Mouse (Mus musculus) testis, adult 2 months (tissue): Measurements from ENCODE around the gene Polr2f. TPM values are rescaled to one million over a fixed set of nuclear protein-coding genes. Genes with fewer than 3 reads are reported as not detected.

Experiments
- H3K27ac ChIP-seq: fragments of 200-500 bp; 2 replicates; pipeline ENCODE4 v1.5.1; 2012; ENCODE audit warnings: low read depth, low read length; ENCODE audit not compliant: control insufficient read depth, insufficient read depth
- H3K27me3 ChIP-seq: fragments of 200-500 bp; 2 replicates; pipeline ENCODE4 v1.6.1; 2012; ENCODE audit warnings: mild to moderate bottlenecking, low read length, moderate library complexity; ENCODE audit not compliant: control insufficient read depth, insufficient read depth
- H3K36me3 ChIP-seq: fragments of 200-500 bp; 2 replicates; pipeline ENCODE4 v1.6.1; 2012; ENCODE audit warnings: mild to moderate bottlenecking, low read length; ENCODE audit not compliant: control insufficient read depth, insufficient read depth
- H3K4me1 ChIP-seq: fragments of 200-500 bp; 2 replicates; pipeline ENCODE4 v1.6.1; 2012; ENCODE audit warnings: low read length; ENCODE audit not compliant: control insufficient read depth, insufficient read depth
- H3K4me3 ChIP-seq: fragments of 200-500 bp; 2 replicates; pipeline ENCODE4 v1.5.1; 2012; ENCODE audit warnings: low read depth, mild to moderate bottlenecking, low read length, moderate library complexity, mixed read lengths; ENCODE audit not compliant: control insufficient read depth
- CTCF ChIP-seq: fragments of 200-500 bp; IDR thresholded peaks from 2 replicates; pipeline ENCODE4 v1.5.1; 2012; ENCODE audit warnings: low read depth, mild to moderate bottlenecking, inconsistent platforms, low read length, moderate library complexity; ENCODE audit not compliant: control insufficient read depth, insufficient read depth, insufficient replicate concordance
- POLR2A ChIP-seq: fragments of 200-500 bp; IDR thresholded peaks from 2 replicates; pipeline ENCODE4 v1.6.1; 2012; ENCODE audit warnings: low read depth, mild to moderate bottlenecking, inconsistent platforms, low read length, moderate library complexity; ENCODE audit not compliant: control insufficient read depth
- polyA plus RNA-seq: library from polyadenylated mRNA; depleted of rRNA; stranded (reverse); fragments of >200 nt; gene quantifications from 2 replicates; pipeline ENCODE4 v1.2.3, GENCODE M21; 2012

Polr2f gene
- polyA plus RNA-seq, 1 experiment: 41.1 TPM

DNA sequence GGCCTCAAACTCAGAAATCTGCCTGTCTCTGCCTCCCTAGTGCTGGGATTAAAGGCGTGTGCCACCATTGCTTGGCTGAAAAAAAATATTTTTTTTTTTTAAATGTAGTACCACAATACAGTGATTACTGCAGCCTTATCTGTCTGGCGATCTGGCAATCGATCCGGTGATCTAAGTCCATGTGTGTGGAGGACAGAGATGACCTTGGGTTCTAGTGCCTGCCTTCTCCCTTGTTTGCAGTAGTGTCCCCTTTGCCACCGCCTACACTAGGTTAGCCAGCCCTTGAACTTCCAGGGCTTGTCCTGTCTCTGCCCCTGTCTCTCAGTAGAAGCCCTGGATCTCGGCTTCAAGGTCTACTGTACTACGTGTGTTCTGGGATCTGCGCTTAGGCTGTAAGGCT lies 47.0 kb downstream of the Polr2f start:
- H3K4me1 ChIP-seq: no peaks in the 10 kb centered on the region
- TF ChIP-seq POLR2A (no peak), CTCF (no peak)
- H3K27me3 ChIP-seq: no peaks in the 10 kb centered on the region
- no peaks in the 10 kb centered on the region for H3K36me3 ChIP-seq
- no peak overlapping the region for H3K27ac ChIP-seq
- no peak overlapping the region for H3K4me3 ChIP-seq

DNA sequence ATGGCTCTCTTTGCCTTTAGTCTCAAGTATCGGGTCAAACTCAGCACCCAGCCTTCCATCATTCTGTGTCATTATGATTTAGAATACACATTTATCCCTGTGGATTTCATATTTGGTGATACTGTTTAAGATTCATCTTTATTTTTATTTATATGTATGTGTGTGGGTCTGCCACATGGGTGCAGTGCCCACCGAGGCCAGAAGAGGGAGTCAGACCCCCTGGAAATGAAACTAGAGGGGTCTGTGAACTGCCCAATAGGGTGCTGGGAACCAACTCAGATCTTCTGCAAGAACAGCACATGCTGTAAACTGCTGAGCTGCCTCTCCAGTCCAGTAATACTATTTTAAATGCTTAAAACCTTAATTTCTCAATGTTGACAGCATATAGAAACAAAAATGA lies 50.6 kb downstream of the Polr2f start:
- Histone ChIP-seq H3K36me3 (no peaks in the 10 kb centered on the region), H3K4me1 (no peaks in the 10 kb centered on the region; the same call in 1 of the 2 replicates), H3K4me3 (no peak overlapping the region), H3K27me3 (no peaks in the 10 kb centered on the region), H3K27ac (no peak overlapping the region)
- TF ChIP-seq POLR2A: no peak
- no peak for TF ChIP-seq CTCF

DNA sequence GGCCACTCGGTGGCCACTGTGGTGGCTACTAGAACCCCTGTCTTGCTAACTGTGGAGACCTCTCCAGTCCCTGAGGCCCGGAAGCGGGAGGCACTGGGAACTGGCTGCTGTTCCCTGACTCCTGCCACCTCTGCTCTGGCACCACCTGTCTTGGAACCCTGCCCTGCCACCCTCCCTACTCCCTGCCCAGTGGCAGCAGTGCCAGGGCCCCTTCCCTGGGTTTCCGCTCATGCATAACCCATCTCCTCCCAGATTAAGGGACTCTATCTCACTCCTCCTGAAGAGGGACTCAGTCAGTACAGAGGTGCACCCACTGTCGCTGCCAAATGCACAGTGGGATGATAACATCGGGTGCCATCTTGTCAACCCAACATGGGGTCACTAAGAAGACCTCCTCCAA lies 51.6 kb downstream of the Polr2f start:
- no peaks in the 10 kb centered on the region; the same call in 1 of the 2 replicates for H3K4me1 ChIP-seq
- no peak overlapping the region for H3K4me3 ChIP-seq
- TF ChIP-seq CTCF (no peak), POLR2A (no peak)
- no peaks in the 10 kb centered on the region for H3K36me3 ChIP-seq
- no peak overlapping the region for H3K27ac ChIP-seq
- H3K27me3 ChIP-seq: no peaks in the 10 kb centered on the region

DNA sequence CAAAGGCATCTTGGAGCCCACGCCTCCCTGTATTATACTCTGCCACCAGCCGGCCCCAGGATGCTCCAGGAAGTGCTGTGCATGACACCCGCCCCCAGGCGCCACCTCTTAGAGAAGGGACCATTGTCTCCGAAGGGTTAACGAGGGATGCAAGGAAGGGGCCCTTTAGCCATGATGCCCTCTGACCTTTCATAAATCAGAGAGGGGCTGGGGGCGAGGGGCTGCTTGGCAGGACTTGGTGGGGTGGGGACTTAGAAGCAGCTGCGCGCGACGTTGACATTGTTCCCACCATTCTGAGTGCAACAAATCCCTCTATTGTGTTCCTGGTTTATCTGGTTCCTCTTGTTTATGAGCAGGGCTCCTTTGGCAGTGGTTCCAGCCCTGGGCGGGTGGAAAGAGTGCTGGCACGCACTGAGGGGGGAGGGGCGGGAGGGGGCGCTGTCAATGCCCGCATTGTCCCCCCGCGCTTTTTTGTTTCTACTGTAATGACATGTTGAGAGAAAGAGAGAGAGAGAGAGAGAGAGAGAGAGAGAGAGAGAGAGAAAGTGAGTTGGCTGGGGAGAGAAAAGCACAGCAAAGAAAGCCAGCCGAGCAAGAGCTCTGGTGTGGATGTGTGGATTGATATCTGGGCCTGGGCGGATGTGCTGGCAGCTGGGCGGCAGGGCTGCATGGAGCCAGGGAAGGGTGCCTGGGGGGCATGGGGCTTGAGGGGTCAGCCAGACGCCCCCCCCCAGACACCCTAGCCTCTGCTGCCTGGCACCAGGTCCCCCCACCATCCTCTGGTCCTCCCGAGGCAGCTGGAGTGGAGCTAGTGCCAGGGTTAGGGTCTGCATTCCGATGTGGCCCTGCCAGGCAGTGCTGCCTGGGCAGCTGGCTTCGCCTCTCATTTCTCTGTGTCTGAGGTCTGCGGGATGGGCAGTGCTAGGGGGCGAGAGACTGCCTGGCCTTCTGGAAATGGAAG lies 52.4 kb downstream of the Polr2f start:
- TF ChIP-seq CTCF (no peak), POLR2A (no peak)
- Histone ChIP-seq H3K36me3 (no peaks in the 10 kb centered on the region), H3K27ac (no peak overlapping the region), H3K4me3 (no peak overlapping the region), H3K27me3 (no peaks in the 10 kb centered on the region), H3K4me1 (no peaks in the 10 kb centered on the region; the same call in 1 of the 2 replicates)

DNA sequence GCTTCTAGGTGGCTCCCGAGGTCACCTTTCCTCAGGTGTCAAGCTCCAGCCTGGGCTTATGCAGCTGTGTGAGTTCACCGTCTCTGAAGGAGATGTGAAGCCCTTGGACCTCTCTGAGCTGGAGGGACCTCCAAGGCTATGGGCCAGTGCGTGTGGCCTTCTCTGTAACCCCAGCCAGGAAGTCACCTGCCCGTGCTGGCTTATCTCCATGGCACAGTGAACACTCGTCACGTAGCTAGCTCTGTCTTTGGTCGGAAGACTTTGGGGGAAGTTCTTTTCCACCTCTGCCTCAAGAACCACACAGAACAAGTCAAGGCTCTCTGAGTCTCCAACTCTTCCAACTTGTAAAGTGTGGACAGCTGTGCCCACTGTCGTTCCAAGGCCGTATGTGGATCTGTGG lies 53.2 kb downstream of the Polr2f start:
- Histone ChIP-seq H3K27ac (no peak overlapping the region), H3K27me3 (no peaks in the 10 kb centered on the region), H3K36me3 (no peaks in the 10 kb centered on the region), H3K4me1 (no peaks in the 10 kb centered on the region; the same call in 1 of the 2 replicates), H3K4me3 (no peak overlapping the region)
- no peak for TF ChIP-seq POLR2A
- TF ChIP-seq CTCF: no peak

DNA sequence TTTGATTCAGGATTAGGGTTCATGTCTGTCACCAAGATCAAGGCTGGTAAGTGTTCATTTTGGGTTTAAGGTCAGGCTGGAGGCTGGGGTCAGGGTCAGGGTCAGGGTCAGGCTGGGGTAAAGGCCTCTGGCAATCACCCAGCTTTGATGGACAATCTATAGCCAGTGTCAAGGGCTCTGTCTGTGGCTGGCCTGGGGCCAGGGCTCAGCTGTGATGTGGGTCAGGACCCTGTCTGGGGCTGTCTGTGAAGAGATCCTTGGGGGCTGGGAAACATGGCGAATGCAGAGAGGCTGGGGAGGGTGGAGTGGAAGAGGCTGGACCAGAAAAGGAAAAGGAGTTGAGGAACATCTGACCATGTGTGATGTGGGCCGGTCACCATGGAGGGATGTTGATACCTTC lies 54.1 kb downstream of the Polr2f start:
- no peaks in the 10 kb centered on the region for H3K27me3 ChIP-seq
- no peak overlapping the region for H3K27ac ChIP-seq
- H3K36me3 ChIP-seq: no peaks in the 10 kb centered on the region
- no peak overlapping the region for H3K4me3 ChIP-seq
- TF ChIP-seq CTCF (no peak), POLR2A (no peak)
- H3K4me1 ChIP-seq: no peaks in the 10 kb centered on the region; the same call in 1 of the 2 replicates

DNA sequence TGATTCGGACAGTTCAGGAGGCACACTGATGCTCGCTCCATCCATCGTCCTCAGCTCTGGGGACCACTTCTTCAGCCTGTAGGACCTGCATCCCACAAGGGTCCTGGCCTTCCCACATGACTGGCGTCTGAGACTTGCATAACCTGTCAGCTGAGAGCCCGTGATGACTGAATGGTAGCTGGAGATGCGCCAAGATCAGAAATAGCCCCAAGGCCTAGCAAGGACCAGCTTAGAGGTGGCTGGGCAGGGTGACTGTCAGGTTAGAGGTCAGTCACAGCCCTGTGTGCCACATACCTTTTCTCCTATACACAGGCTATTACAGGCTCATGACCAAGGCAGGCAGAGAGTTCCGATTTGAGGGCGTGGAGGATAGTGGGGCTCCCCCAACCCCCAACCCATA lies 54.7 kb downstream of the Polr2f start:
- Histone ChIP-seq H3K27ac (no peak overlapping the region), H3K4me1 (no peaks in the 10 kb centered on the region; the same call in 1 of the 2 replicates), H3K4me3 (no peak overlapping the region), H3K36me3 (no peaks in the 10 kb centered on the region), H3K27me3 (no peaks in the 10 kb centered on the region)
- no peak for TF ChIP-seq POLR2A
- TF ChIP-seq CTCF: no peak
